Mouse (Mus musculus) embryo, embryonic 10 days (tissue): Measurements from ENCODE around the gene Ano1.
A peak's percentile ranks its signal among the peaks of the same experiment; 100 is the strongest.

ENCODE experiments used
- DNase-seq: peaks from one replicate; pipeline ENCODE4 v3.0.0-alpha.2; 2015; ENCODE audit warnings: low spot score

Gene Ano1

DNA sequence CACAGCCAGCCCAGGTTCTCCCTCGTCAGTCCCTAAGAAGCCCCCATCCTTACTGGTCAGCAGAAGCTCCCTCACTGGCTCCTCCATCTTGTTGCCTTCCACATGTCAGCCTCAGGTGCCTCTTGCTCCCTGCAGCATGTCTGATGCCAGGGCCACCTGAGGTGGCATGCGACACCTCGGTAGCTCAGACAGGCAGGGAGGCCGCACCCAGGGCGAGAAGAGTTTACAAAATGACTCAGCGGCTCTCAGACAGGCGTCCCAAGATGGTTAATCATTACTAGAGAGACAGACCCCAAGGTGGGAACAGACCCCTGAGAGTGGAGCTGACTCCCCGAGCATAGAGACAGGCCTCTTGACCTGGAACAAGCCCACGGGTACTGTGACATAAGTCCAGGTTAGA lies at the start of gene Ano1:
Ano1 (minus strand) TSS at position 142 of the 400 bp plus-strand sequence.
- DNase-seq: no peak

DNA sequence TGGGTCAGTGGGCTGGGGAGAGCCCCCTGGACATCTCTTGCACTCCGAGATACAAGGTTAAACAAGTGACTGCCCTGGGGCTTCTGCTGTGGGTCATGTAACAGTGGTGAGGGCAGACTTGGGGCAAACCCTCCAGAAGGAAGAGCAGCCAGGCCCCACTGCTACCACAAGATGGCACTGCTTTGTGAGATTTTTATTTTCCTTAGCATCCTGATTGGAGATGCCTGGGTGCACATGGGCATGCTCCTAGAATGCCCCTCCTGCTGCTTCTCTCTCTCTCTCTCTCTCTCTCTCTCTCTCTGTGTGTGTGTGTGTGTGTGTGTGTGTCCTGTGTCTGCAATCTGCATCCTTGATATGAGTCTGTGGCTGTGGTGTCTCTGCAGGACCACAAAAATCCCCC lies 46.7 kb upstream of the Ano1 start:
- DNase-seq: peak; percentile 75

DNA sequence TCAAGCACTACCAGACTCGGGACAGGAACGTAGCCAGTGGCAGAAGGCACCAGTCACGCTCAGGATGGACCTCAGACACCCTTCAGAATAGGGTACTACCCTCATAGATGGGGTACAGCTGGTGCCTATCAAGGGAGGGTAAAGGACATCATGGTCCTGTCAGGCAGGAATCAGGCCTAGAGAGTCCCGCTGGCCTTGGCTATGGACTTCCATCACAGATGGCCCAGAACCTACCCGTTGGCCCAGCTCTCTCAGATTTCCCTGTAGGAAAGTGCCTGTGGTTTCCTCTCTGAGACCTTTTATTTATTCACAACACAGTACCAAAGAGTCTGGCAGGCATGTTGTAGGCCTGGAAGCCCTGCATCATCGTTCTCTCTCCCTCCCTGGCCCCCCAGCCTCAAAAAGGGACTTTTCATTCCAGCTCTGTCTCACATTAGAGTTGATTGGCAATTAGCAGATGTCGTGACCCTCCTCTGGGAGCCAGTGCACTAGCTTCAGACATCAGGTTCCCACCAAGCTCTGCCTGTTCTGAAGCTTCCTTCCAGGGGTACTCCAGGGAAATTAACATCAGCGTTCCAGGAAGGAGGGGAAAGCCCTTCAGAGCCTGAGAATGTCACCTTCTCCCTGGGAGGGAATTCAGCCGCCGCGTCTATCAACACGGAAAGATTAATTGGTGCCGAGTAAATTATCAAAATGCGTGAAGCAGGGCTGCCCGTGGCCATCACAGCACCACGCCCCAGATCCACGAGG lies 45.4 kb upstream of the Ano1 start:
- DNase-seq: no peak

DNA sequence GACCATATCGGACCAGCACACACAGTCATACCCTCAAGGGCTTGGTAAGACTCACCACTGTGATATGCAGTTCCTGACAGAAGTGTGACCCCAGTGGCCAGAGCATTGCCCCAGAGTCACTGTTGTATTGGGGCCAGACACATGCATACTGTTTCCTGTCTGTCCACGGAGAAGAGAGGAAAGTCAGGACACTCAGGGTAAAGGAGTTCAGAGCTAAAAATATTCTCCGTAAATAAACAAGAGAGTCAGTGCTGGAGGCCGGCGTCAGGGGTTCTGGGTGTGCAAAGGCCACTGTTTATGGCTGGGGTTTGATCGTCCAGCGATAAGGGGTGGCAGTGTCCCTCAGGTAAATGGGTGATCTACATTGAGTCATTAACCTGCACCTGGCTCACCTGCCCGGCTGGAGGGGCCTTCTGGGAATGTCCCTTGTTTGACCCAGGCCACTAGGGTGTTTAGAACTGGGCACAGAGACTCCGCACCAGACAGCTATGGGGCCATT lies 44.3 kb upstream of the Ano1 start:
- DNase-seq: no peak

DNA sequence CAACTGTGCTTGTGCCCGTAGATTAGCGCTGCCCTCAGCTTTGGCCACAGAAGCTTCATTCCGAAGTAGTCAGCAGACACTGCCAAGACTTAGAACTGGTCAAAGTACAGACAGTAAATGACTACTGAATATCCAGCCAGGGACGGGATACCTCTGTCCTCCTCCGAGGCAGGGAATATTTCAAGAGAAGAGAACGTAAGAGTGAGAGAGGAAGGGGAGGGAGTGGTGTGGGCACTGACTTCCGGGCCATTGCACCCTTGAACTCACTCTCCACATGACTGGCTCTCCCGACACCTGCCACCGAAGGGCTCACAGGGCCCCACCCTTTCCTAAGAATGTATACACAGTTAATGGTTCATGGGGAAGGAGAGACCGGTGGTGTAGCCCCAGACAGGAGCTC lies 41.5 kb upstream of the Ano1 start:
- no peak for DNase-seq

DNA sequence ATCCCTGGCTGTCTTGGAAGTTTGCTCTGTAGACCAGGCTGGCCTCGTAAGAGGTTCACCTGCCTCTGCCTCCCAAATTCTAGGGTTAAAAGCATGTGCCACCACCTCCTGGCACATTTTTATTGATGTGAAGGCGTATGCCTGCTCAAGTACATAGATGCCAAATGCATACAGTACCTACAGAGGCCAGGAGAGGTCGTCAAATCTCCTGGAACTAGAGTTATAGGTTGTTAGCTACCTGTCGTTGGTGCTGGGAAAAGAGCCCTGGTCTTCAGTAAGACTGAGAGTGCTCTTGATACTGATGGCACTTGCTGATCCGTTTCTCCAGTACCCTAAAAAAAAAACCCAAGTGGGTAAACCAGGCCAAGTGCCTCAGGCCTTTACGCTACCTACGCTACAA lies 39.7 kb upstream of the Ano1 start:
- DNase-seq: no peak

DNA sequence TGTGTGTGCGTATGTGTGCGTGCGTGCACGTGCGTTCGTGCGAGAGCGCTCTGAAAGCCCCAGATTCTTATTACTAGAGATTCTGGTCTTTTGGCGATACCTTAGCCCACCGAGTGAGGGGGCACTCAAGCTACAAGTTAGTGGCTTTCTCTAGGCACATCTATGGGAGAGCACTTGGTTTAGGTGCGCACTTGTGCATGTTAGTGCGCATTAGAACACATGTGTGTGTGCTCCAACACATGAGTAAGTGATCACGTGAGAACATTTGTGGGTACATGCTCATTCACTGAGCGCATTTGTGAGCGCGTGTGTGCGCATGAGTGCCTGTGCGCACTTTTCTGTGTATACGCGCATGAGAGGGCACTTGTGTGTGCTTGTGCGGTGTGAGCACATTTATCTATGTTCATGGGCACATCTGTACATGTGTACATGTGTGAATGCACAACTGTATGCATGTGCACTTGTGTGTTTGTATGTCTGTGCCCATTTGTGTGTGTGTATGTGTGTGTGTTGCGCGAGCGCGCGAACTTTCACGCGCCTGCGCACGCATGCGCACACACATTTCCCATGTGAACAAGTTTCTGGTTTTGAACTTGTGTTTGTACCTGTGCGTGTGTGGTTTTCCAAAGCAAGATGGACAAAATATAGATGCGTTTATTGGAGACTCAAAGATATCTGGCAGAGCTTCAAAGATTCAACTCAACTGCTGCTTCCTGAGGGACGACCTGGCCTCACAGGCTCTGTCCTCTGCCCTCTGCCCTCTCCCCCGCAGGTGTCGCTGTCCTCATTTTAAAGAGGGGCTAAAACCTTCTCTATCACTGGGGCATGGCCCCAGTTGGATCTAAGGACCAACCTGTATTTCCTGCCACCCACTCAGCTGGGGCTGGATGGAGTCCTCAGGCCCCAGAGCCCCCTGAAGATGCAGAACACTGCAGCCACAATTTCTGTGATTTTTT lies 38.1 kb upstream of the Ano1 start:
- peak; percentile 62 for DNase-seq

DNA sequence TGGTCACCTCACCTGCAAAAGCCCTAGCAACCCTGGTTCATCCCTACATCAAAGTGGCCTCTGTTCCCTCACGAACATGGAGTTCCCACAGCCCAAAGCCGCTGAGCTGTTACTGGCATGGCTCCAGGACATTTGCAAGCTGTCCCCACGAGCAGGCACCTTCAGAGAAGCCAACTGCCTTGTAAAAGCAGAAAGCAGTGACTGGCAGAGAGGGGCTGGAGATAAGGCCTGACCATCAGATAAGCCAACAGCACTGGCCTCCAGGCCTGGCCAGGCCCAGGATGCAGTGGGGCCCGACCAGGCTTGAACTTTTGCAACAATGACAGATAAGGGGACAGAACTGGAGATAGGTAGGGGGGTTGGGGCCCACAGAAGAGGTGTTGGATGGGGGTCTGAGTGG lies 36.9 kb upstream of the Ano1 start:
- no peak for DNase-seq

DNA sequence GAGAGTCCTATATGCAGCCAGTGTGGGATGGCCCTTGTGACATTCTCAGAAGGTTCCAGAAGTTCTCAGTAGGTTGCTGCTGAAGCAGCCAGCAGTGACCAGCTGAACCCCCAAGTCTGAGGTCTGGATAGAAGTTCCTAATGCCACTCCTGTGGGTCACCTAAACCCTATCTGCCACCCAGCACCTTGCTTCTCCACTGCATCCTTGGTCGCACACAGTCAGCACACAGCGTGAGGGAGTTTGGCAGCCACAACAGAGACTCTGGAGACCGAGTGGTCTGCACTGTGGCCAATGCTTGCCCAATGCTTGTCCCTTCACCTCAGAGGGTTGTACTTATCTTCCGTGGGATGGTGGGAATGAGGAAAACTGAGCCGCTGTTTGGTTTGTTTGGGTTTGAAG lies 35.7 kb upstream of the Ano1 start:
- DNase-seq: no peak

DNA sequence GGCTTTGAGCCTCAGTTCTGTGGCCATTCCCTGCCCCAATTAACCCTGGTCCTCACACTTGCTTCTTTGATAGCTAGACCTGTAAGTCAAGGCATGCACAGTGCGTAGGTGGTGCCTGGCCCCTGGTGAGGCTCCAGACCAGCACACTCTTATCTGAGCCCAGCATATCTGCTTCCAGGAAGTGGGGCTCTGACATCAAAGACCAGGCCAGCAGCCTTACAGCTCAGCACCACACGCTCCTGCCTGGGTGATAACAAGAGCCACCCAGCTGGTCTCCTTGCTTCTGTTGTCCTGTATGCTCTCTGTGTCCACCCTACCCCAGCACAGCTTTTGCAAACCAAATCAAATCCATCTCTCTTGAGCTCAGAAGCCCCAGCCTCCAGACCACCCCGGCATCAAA lies 34.8 kb upstream of the Ano1 start:
- peak; percentile 52 for DNase-seq

DNA sequence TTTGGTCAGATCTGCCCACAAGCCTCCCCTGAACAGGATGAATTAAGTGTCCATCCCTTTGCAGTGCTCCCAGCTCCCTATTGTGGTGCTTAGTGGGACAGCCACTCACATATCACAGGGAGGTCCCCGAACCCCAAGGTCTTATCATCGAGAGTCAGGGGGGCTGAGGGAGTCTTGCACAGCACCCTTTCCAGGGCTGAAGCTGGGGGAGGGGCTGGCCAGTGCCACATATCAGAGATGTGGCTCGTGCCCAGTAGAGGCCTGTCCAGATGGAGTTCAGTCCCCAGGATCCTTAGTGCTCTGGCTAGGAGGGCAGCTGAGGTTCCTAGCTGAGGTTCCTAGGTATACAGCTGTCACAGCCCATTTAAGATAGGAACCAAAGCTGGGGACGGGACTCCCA lies 32.4 kb upstream of the Ano1 start:
- no peak for DNase-seq

DNA sequence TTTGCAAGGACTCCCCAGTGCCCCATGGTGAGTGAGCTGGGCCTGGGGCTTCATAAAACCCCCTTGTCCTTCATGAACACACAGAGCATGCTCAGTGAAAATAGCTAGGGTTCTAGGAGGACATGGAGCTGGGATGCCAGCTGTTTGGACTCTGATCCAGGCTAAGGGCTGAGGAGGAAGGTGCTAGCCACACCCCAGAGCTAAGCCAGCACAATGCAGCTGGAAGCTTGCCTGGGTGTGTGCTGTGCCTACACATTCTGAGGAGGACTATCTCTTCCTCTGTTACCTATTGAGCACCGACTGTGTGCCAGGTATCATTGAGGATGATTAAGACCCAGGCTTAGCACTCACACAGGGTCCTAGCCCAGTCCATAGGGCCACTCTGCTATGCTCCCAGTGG lies 30.6 kb upstream of the Ano1 start:
- no peak for DNase-seq

DNA sequence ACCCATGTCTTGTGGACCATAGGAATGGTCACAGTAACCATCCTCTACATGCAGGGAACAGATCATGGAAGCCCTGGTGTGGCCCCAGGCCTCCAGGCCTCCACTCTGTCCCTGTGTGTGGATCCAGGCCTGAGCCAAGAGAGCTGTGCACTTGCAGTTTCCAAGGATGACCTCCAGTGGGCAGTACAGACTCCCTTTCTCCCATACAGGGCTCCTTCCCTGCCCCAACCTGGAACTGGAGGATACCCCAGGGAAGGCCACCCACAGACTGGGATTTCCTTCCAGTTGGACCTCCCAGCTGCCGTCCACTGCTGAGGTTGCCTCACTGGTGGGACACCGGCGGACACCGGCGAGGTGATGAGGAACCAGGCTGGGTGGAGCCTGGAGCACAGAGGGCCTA lies 29.6 kb upstream of the Ano1 start:
- DNase-seq: peak; percentile 65

DNA sequence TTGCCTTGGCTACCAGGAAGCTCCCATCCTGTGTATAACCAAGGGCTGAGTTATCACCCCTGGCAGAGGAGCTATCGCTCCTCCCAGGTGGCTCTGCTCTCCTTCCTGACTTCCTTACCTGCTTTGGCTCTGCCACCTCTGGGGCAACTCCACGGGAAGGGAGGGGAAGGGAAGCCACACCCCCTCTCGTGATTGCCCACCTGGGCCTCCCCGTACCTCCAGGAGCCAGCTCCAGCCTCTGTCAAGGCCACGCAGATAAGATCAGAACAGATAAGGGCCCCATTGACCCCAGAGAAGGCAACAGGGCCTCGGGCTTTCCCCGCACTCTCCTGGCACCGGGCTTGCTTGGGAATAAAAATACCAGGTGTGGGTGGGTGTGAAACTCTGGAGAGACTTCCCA lies 28.4 kb upstream of the Ano1 start:
- no peak for DNase-seq

DNA sequence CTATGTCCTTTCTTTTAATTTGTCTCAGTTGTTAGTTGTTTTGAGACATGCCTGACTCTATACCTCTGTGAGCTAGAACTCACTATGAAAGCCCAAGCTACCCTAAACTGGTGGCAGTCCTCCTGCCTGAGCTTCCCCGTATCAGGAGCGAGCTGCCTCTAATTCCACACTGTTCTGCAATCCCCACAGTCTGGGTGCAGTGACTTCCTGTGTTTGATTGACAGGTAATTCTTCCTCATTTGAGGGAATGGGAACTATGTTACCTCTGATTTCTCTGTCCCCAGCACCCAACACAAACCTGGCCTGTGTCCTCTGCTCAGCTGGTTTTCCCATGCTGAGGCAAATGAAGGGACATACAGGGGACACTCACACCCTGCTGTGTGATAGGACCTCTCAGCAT lies 27.9 kb upstream of the Ano1 start:
- no peak for DNase-seq

DNA sequence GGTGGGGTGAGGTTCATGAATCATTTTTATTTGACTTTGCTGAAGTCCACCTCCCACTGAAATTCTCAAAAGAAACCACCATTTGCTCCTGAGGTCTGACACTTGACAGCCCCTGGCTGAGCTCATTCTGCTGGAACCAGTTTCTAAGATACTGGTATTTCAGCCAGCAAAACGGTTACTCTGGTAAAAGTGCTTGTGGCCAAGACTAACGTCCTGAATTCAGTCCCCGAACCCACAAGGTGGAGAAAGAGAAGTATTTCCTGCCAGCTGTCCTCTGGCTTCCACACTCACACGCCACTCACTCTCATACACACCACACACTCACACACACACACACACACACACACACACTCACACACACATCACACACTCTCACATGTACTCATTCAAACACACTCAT lies 26.0 kb upstream of the Ano1 start:
- DNase-seq: no peak

DNA sequence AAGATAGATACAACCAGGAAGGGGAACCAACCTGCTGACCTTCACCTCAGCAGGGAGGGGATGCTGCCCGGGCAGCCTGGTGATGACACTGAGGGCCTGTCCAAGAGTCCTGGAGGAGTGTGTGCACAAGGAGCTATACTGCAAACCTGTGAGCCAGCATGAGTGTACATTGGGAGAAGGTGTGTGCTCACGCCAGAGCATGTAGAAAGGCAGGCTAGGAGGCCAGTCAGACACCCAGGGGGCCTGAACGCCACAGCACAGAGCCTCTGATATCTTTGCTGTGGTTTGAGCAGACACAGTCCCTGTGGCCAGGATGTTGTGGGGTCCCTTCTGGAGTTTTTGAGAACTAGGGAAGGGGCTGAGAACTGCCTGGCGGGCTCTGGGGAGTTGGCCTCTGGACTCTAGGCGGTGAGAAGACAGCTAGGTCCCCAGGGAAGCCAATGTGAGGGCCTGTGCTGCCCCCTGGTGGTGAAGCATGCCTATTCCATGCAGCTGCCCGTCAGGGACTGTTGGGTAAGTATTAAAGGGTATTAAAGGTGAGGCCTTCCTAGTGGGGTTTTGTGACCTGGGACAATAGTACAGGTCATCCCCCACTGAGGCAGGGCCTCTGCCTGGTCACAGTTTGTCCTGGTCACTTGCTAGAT lies 24.2 kb upstream of the Ano1 start:
- DNase-seq: peak; percentile 94

DNA sequence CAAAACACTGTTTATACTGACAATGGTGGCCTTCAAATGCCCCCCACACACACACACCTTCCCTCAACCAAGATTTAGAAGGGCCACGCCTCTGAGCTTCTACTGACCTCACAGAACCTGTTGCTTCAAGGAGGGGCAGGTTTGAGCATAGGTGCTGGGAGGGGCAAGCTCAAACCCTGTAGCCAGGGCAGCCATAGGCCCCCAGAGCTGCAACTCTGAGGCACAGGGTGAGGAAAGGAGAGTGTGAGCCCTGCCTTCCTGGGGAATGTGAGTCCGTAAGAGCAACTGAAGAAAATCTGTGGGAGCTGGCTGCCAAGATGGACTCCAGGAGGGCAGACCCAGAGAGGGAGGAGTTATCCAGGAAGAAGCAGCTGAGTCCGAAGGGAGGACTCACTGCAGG lies 23.4 kb upstream of the Ano1 start:
- no peak for DNase-seq

DNA sequence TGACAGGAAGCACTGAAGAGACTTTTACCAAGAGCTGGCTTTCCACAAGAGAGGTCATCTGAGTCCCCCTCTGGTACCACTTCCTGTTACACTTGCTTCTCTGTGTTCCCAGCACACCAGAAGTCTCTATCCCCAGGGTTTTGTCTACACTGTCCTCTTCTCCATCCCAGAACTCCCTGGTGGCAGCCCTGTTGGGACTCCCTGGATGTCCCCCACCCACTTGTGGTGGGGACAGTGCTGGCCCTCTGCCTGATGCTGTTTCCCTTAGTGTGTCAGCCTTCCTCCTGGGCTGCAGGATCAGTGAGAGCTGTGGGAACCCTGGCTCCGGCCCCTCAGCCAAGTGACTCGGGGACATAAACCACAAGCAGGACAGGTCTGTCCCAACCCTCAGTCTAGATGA lies 22.5 kb upstream of the Ano1 start:
- DNase-seq: no peak

DNA sequence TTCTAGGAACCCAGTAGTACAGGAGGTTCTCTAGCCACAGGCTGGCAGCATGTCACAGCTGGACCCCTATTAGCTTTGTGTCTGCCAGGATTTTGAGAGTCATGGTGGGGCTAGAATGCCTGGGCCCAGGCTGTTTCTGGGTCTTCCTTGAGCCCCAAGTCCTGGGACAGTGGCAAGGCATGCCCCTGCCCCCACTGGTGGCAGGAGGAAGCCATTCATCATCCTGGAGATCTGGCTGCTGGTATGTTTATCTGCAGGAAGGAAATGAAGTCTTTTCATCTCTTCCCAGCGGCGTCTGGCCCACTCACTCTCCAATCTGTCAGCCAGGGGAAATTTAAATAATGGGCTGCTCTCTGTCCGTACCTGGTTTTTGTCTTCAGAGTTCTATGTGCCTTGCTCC lies 18.3 kb upstream of the Ano1 start:
- peak; percentile 46 for DNase-seq

DNA sequence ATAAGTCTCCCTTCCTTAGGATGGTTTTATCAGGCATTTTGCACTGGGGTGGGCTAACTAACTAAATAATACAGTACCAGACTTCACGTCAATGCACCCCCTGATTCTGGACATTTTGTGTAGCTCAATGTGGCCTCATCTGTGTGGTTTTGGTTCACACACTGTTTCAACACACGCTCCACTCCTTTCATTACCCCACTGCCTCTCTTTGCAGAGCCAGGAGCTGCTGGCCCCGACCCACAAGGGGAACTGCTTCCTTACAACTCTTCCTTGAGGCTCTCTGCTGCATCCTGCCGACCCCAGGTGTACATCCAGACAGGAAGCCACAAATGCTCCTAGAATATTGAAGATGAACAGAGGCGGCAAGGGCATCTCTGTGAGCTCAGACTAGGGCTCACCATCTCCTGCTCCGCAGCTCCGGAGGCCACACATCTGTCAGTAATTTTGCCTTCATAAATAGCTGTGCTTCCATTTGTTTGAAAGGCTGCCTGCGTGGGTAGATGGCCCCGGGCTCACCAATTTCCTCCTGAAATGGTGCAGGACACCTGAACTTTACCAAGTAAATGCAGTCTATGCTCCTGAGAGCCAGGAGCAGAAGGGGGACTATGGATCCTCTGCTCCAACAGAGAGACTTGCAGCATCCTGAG lies 17.8 kb upstream of the Ano1 start:
- no peak for DNase-seq

DNA sequence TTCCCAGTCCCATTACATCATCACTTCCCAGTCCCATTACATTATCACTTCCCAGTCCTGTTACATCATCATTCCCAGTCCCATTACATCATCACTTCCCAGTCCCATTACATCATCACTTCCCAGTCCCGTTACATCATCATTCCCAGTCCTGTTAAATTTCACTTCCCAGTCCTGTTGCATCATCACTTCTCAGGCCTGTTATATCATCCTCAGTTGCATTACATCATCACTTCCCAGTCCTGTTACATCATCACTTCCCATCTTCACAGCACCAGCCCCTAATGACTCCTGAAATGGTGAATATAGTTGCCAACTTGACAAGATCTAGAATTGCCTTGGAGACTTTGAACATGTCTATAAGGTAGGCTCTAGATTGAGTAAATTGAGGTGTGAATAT lies 17.1 kb upstream of the Ano1 start:
- DNase-seq: no peak
